Mouse (Mus musculus) embryonic facial prominence, embryonic 11.5 days (tissue): ENCODE measurements around the gene Adamts1. TPM values are rescaled to one million over a fixed set of nuclear protein-coding genes. Genes with fewer than 3 reads are reported as not detected.

Experiments used
- ATAC-seq: fragments of 200-750 bp; cut with Nextera tagmentation; replicated peaks from 2 replicates; pipeline ENCODE4 v1.8.0; 2017; ENCODE audit warnings: low read depth; ENCODE audit not compliant: insufficient number of reproducible peaks, low FRiP score, low TSS enrichment
- DNase-seq: peaks from one replicate; pipeline ENCODE4 v3.0.0-alpha.2; 2015; ENCODE audit warnings: low spot score
- H3K27ac ChIP-seq: fragments of 300-500 bp; sonication (generic); replicated peaks from 2 replicates; pipeline ENCODE4 v1.5.1; 2014; ENCODE audit warnings: mild to moderate bottlenecking, low read depth, low read length, control low read depth
- H3K27me3 ChIP-seq: fragments of 300-500 bp; sonication (generic); 2 replicates; pipeline ENCODE4 v1.6.1; 2014; ENCODE audit warnings: mild to moderate bottlenecking, low read length, moderate library complexity, mixed read lengths; ENCODE audit not compliant: control insufficient read depth, insufficient read depth
- H3K36me3 ChIP-seq: fragments of 300-500 bp; sonication (generic); replicated peaks from 2 replicates; pipeline ENCODE4 v1.6.1; 2014; ENCODE audit warnings: low read depth, mild to moderate bottlenecking, low read length, moderate library complexity, mixed read lengths; ENCODE audit not compliant: control insufficient read depth, insufficient read depth
- H3K4me1 ChIP-seq: fragments of 300-500 bp; sonication (generic); 2 replicates; pipeline ENCODE4 v1.6.1; 2014; ENCODE audit warnings: low read length, mixed read lengths; ENCODE audit not compliant: control insufficient read depth, insufficient read depth
- H3K4me2 ChIP-seq: fragments of 300-500 bp; sonication (generic); 2 replicates; pipeline ENCODE4 v1.6.1; 2014; ENCODE audit warnings: low read depth, mild to moderate bottlenecking, control low read depth, low read length, moderate library complexity
- H3K4me3 ChIP-seq: fragments of 300-500 bp; sonication (generic); 2 replicates; pipeline ENCODE4 v1.5.1; 2014; ENCODE audit warnings: low read depth, low read length, control low read depth
- H3K9ac ChIP-seq: fragments of 300-500 bp; sonication (generic); replicated peaks from 2 replicates; pipeline ENCODE4 v1.6.1; 2014; ENCODE audit warnings: mild to moderate bottlenecking, control low read depth, low read length
- H3K9me3 ChIP-seq: fragments of 300-500 bp; sonication (generic); replicated peaks from 2 replicates; pipeline ENCODE4 v1.6.1; 2016; ENCODE audit warnings: mild to moderate bottlenecking, low read length, inconsistent platforms, mixed read lengths; ENCODE audit not compliant: control insufficient read depth
- WGBS: fragments of 180-500 bp; shearing (Covaris S2); extraction: QIAGEN DNeasy Blood & Tissue Kit; methylation state at CpG from one replicate; pipeline ENCODE4 v1.1.7; 2014; 5-methylcytosine and 5-hydroxymethylcytosine counted together
- polyA plus RNA-seq: library from polyadenylated mRNA; unstranded; fragments of >200 nt; fragmentation: Nextera tagmentation; extraction: Ambion mirVana; gene quantifications from 2 replicates; pipeline ENCODE4 v1.2.1, GENCODE M21; 2014

Adamts1 gene
- polyA plus RNA-seq, 1 experiment from 2014 or later: 25.1 TPM

DNA sequence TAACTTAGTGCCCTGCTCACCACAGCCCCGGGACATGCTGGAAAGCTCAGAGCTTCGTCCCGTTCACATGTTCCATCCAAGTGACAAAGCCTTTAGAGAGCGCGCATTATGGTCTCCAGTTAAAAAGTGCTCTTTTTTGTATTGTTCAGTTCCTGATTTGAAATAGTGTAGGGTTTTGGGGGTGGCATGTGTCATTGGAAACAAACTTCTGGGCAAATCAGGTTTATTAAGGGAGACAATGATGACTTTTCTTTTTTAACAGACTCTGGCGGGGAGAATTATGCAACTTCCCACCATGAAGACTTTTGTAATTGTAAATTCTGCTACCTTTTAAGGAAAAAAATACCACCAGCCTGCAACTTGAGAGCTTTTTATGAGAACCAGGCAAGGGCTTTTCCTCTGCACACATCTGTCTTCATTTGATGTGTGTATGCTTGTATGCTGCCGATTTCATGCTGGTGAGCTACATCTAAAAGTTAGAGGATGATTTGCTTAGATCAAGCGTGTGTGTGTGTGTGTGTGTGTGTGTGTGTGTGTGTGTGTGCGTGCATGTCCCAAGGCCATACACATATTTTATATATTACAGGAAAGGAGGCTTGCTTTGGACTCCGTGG lies 40.8 kb downstream of the Adamts1 start:
- H3K9ac ChIP-seq: no peak overlapping the region
- no peaks in the 10 kb centered on the region for H3K4me1 ChIP-seq
- H3K9me3 ChIP-seq: no peaks in the 10 kb centered on the region
- no peaks in the 10 kb centered on the region for H3K27me3 ChIP-seq
- H3K4me3 ChIP-seq: no peak overlapping the region
- no peak overlapping the region for H3K4me2 ChIP-seq
- H3K36me3 ChIP-seq: no peaks in the 10 kb centered on the region
- ATAC-seq (0 out of 2 replicates have a peak, but pooled peaks have one; percentile 60), DNase-seq (peak; percentile 75)
- H3K27ac ChIP-seq: no peak overlapping the region
- 43% methylated on average over 10 of the region's 10 CpGs for WGBS

DNA sequence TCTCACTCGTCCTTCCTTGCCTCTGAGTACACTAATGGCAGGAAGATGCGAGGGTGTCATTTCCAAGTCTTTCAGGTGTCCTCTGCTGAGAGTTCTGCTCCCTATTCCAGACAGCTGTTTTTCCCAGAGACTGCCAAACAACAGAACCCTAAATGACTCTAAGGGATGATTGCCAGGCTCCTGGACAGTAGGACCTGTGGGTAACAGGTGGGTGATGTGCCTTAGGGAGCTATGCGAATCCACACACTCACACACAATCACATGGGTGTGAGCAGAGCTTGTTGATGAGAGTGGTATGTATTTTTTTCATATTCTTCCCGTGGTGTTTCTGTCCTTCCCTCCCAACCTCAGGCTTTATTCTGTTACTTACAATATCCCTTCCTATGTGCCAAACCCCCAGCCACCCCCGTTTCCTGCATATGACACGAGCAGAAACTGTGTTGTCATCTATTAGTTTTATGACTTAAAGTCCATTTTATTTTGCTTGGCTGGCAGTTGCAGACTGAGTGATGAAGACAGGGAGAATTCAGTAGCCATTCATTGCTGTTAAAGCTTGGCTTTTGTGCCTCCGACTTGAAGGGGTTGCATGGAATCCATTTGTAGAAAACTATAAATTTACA lies 41.8 kb downstream of the Adamts1 start:
- H3K9ac ChIP-seq: no peak overlapping the region
- H3K4me2 ChIP-seq: no peak overlapping the region
- ATAC-seq (no peak), DNase-seq (no peak)
- no peaks in the 10 kb centered on the region for H3K36me3 ChIP-seq
- 83% methylated on average over 7 of the region's 7 CpGs for WGBS
- H3K4me3 ChIP-seq: no peak overlapping the region
- H3K4me1 ChIP-seq: no peaks in the 10 kb centered on the region
- H3K9me3 ChIP-seq: no peaks in the 10 kb centered on the region
- H3K27me3 ChIP-seq: no peaks in the 10 kb centered on the region
- H3K27ac ChIP-seq: no peak overlapping the region

DNA sequence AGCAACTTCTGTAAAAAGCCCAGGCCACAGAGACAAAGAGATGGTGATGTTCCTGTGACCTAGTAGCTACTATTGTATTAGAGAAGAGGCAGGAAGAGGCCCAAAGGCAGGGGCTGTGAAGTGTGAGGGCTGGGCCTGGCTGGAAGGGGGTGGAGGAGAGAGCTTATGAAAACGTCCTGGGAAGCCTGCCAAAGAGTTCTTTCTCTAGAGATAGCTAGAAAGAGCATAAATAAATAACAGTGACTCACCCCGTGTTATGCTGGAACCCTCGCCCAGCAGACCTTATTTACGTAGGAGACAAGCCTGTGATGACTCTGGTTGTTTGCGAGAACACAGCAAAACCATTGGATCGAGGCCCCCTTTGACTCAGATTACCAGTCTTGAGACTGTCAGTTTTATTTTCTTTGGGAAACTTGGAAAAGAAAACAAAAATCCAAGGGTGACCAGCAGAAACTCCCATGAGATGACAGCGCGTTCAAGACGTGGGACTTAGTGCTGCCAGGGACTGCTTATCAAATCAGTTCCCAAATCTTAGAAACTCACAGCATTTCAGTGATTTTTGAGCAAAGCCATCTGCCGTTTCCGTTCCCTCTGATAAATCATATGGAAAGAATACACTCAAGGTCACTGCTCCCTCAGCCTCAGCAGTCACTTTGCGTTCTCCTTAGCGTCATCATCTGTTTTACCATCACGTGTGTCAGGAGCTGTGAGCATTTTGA lies 46.7 kb downstream of the Adamts1 start:
- DNase-seq (no peak), ATAC-seq (no peak)
- no peaks in the 10 kb centered on the region for H3K9me3 ChIP-seq
- no peak overlapping the region for H3K4me3 ChIP-seq
- no peaks in the 10 kb centered on the region for H3K4me1 ChIP-seq
- no peak overlapping the region for H3K27ac ChIP-seq
- no peak overlapping the region for H3K4me2 ChIP-seq
- no peak overlapping the region for H3K9ac ChIP-seq
- H3K36me3 ChIP-seq: no peaks in the 10 kb centered on the region
- H3K27me3 ChIP-seq: no peaks in the 10 kb centered on the region
- 58% methylated on average over 14 of the region's 14 CpGs for WGBS

DNA sequence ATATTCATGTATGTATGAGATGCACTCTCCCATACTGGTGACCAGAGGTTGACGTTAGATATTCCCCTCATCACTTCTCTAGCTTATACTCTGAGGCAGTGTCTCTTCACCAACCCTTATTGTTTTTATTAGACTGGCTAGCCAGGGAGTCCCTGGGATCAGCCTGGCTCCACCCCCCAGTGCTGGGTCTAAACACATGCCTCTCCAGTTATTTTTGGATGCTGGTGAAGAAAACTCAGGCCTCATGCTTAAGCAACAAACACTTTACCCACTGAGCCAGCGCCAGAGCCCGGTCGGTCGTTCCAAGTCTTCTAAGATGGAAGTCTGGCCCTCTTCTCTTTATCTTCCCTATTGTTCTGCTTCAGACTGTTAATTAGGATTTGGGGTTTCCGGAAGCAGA lies 53.6 kb downstream of the Adamts1 start:
- no peaks in the 10 kb centered on the region for H3K9me3 ChIP-seq
- ATAC-seq (no peak), DNase-seq (no peak)
- H3K36me3 ChIP-seq: no peaks in the 10 kb centered on the region
- H3K27ac ChIP-seq: no peak overlapping the region
- WGBS: 72% methylated on average over 6 of the region's 6 CpGs
- H3K4me2 ChIP-seq: no peak overlapping the region
- H3K9ac ChIP-seq: no peak overlapping the region
- no peak overlapping the region for H3K4me3 ChIP-seq
- H3K27me3 ChIP-seq: no peaks in the 10 kb centered on the region
- H3K4me1 ChIP-seq: no peaks in the 10 kb centered on the region

DNA sequence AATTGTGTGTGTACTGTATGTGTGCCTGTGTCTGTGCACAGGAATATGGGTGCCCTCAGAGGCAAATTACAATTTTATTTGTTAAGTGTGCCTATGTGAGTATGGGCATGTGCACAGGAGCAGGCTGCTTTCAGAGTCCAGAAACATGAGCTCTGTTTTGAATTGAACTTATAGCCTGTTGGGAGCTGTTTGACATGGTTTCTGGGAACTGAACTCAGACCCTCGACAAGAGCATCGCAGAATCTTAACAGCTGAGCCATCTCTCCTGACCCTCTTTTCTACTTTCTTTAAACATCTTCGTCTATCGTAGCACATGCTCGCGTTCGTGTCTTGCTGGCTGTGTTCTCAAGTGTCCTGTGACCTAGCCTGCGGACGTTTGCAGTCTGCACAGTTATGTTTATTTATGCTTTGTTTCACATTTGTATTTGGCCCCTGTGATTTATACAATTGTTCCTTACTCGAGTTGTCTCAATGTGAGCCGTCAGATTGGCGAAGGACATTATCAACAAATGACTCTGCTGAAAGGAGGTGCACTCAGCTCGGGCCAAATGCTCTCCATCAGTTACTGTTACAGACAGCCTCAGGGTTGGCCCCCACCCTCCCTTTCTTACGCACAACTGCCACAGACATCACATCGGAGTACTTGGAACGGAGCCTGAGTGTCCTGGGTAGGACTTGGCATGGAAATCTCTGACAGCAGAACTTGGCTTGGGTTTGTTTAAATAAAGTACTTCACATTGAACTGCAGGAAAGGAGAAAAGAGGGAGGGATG lies 55.1 kb downstream of the Adamts1 start:
- DNase-seq (no peak), ATAC-seq (no peak)
- Histone ChIP-seq H3K4me1 (no peaks in the 10 kb centered on the region), H3K9me3 (no peaks in the 10 kb centered on the region), H3K27ac (no peak overlapping the region), H3K36me3 (no peaks in the 10 kb centered on the region), H3K4me3 (no peak overlapping the region), H3K27me3 (no peaks in the 10 kb centered on the region), H3K9ac (no peak overlapping the region), H3K4me2 (no peak overlapping the region)
- 69% methylated on average over 16 of the region's 16 CpGs for WGBS

DNA sequence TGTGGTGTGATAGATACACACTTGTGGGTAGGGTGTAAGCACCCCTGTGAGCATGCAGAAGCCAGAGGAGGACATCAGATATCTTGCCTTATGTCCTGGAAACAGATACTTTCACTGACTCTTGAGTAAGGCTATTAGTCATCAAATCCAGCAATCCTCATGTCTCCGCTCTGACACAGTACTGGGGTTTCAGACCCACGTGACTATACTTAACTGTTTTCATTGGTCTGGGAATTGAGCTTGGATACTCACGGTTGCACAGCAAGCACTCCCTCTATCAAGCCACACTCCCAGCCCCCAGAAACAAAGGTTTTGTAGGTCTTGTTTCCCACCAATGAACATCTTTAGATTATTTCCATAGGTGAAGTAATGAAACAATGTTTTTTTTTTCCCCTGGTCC lies 56.5 kb downstream of the Adamts1 start:
- Histone ChIP-seq H3K4me2 (no peak overlapping the region), H3K9ac (no peak overlapping the region), H3K27me3 (no peaks in the 10 kb centered on the region), H3K4me3 (no peak overlapping the region), H3K4me1 (no peaks in the 10 kb centered on the region), H3K27ac (no peak overlapping the region), H3K36me3 (no peaks in the 10 kb centered on the region), H3K9me3 (no peaks in the 10 kb centered on the region)
- ATAC-seq (no peak), DNase-seq (no peak)
- 67% methylated on average over 3 of the region's 3 CpGs for WGBS
